Mouse (Mus musculus) forebrain, embryonic 11.5 days (tissue): Measurements from ENCODE around the gene Akap2. TPM values are rescaled to one million over a fixed set of nuclear protein-coding genes. Genes with fewer than 3 reads are reported as not detected.

ENCODE experiments used
- ATAC-seq: fragments of 200-750 bp; cut with Nextera tagmentation; replicated peaks from 2 replicates; pipeline ENCODE4 v1.8.0; 2017; ENCODE audit warnings: moderate TSS enrichment; ENCODE audit not compliant: low FRiP score
- DNase-seq: peaks from one replicate; pipeline ENCODE4 v3.0.0-alpha.2; 2017; ENCODE audit warnings: low spot score
- H3K27ac ChIP-seq: fragments of 300-500 bp; sonication (generic); 2 replicates; pipeline ENCODE4 v1.5.1; 2014; ENCODE audit warnings: low read depth, low read length
- H3K27me3 ChIP-seq: fragments of 300-500 bp; sonication (generic); 2 replicates; pipeline ENCODE4 v1.6.1; 2014; ENCODE audit warnings: mild to moderate bottlenecking, low read length, mixed read lengths; ENCODE audit not compliant: control insufficient read depth, insufficient read depth
- H3K36me3 ChIP-seq: fragments of 300-500 bp; sonication (generic); 2 replicates; pipeline ENCODE4 v1.6.1; 2014; ENCODE audit warnings: mild to moderate bottlenecking, low read length, moderate library complexity, mixed read lengths; ENCODE audit not compliant: control insufficient read depth, insufficient read depth
- H3K4me1 ChIP-seq: fragments of 300-500 bp; sonication (generic); replicated peaks from 2 replicates; pipeline ENCODE4 v1.6.1; 2014; ENCODE audit warnings: low read length, mixed read lengths; ENCODE audit not compliant: control insufficient read depth, insufficient read depth
- H3K4me2 ChIP-seq: fragments of 300-500 bp; sonication (generic); 2 replicates; pipeline ENCODE4 v1.6.1; 2014; ENCODE audit warnings: low read depth, mild to moderate bottlenecking, low read length, moderate library complexity, mixed read lengths; ENCODE audit not compliant: severe bottlenecking
- H3K4me3 ChIP-seq: fragments of 300-500 bp; sonication (generic); 2 replicates; pipeline ENCODE4 v1.5.1; 2014; ENCODE audit warnings: low read depth, low read length
- H3K9ac ChIP-seq: fragments of 300-500 bp; sonication (generic); 2 replicates; pipeline ENCODE4 v1.6.1; 2014; ENCODE audit warnings: low read length
- H3K9me3 ChIP-seq: fragments of 300-500 bp; sonication (generic); 2 replicates; pipeline ENCODE4 v1.6.1; 2016; ENCODE audit warnings: low read length, mixed read lengths; ENCODE audit not compliant: control insufficient read depth
- WGBS: fragments of 180-500 bp; shearing (Covaris S2); extraction: QIAGEN DNeasy Blood & Tissue Kit; methylation state at CpG from one replicate; pipeline ENCODE4 v1.1.7; 2014; 5-methylcytosine and 5-hydroxymethylcytosine counted together
- polyA plus RNA-seq: library from polyadenylated mRNA; unstranded; fragments of >200 nt; fragmentation: Nextera tagmentation; extraction: Ambion mirVana; gene quantifications from 2 replicates; pipeline ENCODE4 v1.2.1, GENCODE M21; 2014

Akap2 gene
- polyA plus RNA-seq, 1 experiment from 2014 or later: 15.5 TPM

DNA sequence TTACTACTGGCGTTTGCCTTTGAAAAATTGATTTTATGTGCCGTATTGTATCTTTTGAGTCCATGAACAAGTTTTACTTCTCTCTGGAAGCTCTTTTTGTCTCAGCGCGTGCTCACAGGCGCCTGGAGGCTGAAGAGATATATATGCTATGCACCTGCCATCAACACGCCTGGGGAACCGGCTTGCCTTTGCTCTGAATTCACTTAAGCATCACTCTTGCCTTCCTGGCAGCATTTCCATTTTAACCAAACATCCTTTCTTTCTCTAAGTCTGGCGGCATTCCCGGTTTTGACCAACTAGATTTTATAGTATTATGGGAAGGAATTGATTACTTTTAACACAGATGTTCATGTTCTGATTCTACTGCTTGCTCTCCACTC lies 65.9 kb downstream of the Akap2 start:
- no peak overlapping the region for H3K27ac ChIP-seq
- ATAC-seq: no peak
- no peak overlapping the region; the same call in 1 of the 2 replicates for H3K4me3 ChIP-seq
- H3K9me3 ChIP-seq: no peaks in the 10 kb centered on the region
- H3K4me1 ChIP-seq: peaks cover 11% of the 10 kb centered on the region; the same call in 1 of the 2 replicates
- peak overlapping the region; percentile 16; the same call in 1 of the 2 replicates for H3K9ac ChIP-seq
- H3K27me3 ChIP-seq: peaks cover 17% of the 10 kb centered on the region
- no peaks in the 10 kb centered on the region for H3K36me3 ChIP-seq
- H3K4me2 ChIP-seq: peak overlapping the region; percentile 77; the same call in 1 of the 2 replicates
- 39% methylated on average over 9 of the region's 9 CpGs for WGBS
- DNase-seq: no peak

DNA sequence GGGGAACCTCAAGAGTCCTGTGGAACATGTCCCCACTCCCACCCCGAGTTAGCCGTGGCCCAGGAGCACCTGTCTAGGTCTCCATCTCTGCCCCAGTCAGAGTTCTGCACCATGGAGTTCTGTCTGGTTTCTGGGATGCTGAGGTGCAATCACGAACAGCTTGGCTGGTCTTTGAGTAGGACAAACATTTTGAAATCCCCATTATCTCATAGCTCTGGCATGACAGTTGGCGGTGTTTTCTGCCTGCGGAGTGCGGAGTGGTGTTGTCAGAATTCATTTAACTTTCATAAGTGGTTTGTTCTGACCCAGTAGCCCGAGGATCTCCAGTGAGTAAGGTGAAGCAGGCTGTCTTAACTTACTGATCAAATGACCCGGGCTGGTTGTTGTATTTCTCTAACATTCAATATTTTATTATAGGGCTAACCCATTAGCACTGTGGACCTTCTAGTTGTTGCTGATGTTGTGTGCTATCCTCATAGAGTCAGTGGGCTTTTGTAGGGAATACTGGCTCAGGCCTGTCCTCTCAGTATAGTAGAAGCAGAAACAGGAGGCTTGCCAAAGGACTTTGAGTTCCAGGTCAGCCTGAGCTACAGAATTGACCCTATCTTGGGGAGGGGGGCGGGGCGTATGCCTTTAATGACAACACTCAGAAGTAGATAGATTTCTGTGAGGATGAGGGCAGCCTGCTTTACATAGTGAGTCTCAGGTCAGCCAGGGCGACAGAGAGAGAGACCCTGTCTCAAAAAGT lies 66.6 kb downstream of the Akap2 start:
- no peak overlapping the region for H3K4me3 ChIP-seq

DNA sequence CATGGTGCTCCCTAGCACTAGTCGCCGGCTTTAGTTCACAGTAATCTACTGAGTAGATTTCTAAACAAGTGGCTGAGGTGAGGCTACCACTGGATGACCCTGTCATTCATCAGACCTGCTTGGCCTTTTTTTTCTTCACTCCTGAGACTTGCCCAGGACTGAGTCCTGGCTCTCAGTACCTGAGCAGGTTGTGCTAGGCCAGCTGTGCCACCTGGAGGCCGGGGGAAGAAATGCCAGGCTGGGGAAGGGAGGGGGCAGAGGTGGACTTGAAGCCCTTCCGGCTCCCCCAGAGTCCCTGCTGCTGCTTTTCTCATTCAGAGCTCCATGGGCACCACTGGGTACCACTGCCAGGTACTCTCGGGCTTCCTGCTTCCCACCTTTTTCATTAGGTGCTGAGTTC lies 71.3 kb downstream of the Akap2 start:
- ATAC-seq (no peak), DNase-seq (no peak)
- Histone ChIP-seq H3K9me3 (no peaks in the 10 kb centered on the region), H3K4me3 (no peak overlapping the region), H3K9ac (no peak overlapping the region), H3K27ac (no peak overlapping the region), H3K27me3 (peaks cover 4% of the 10 kb centered on the region), H3K4me1 (no peaks in the 10 kb centered on the region), H3K4me2 (no peak overlapping the region), H3K36me3 (no peaks in the 10 kb centered on the region)
- 54% methylated on average over 5 of the region's 5 CpGs for WGBS

More for the DNA sequence above, 66.6 kb downstream of the Akap2 start:
- Histone ChIP-seq H3K4me1 (peaks cover 11% of the 10 kb centered on the region; the same call in 1 of the 2 replicates), H3K27ac (no peak overlapping the region), H3K27me3 (peaks cover 17% of the 10 kb centered on the region), H3K4me2 (no peak overlapping the region), H3K36me3 (no peaks in the 10 kb centered on the region), H3K9ac (no peak overlapping the region), H3K9me3 (no peaks in the 10 kb centered on the region)
- 79% methylated on average over 11 of the region's 11 CpGs for WGBS
- ATAC-seq (no peak), DNase-seq (no peak)

DNA sequence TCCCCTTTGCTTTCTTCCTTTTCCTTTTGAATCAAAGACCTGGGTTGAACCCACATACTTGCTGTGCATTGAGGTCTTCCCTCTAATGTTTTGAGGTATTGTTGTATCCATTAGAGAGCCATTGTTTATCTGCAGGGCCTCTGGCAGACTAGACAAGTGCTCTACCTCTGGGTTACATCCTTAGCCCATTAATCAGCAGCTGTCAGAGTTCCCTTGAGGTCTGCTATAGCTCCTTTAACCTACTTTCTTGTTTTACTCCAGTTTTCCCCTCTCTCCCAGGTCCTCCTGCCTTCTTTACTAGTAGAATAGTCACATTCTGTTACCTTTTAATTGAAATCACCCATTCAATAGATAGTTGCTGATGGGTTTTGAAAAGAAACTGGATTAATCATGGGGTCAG lies 71.7 kb downstream of the Akap2 start:
- Histone ChIP-seq H3K27ac (no peak overlapping the region), H3K9ac (no peak overlapping the region)

DNA sequence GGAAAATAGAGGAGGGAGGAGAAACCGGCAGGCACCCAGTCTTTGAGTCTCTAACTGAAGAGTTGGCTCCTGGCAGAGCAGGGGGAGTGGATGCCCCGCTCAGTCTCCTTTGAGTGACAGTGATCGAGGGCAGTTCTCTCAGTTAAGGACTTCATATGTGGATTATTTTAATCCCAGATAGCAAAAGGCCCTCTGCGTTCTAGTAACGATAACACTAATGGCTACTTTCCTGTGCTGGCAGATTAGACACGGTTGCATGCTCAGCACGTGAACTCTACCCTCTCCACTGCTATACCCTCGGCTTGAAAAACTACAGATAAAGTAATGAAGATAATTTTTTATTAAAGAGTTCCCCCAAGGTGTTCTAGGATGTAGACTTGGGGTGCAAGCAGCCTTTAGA lies 76.5 kb downstream of the Akap2 start:
- DNase-seq (no peak), ATAC-seq (no peak)
- Histone ChIP-seq H3K4me2 (no peak overlapping the region), H3K4me1 (no peaks in the 10 kb centered on the region; the same call in 1 of the 2 replicates), H3K9me3 (no peaks in the 10 kb centered on the region), H3K27ac (no peak overlapping the region), H3K36me3 (no peaks in the 10 kb centered on the region), H3K4me3 (no peak overlapping the region), H3K9ac (no peak overlapping the region), H3K27me3 (no peaks in the 10 kb centered on the region)
- WGBS: 73% methylated on average over 8 of the region's 8 CpGs

More for the DNA sequence above, 71.7 kb downstream of the Akap2 start:
- no peak overlapping the region for H3K4me3 ChIP-seq
- H3K27me3 ChIP-seq: no peaks in the 10 kb centered on the region; the same call in 1 of the 2 replicates
- no peaks in the 10 kb centered on the region for H3K9me3 ChIP-seq
- DNase-seq (no peak), ATAC-seq (no peak)
- no peaks in the 10 kb centered on the region for H3K36me3 ChIP-seq
- H3K4me2 ChIP-seq: no peak overlapping the region
- no peaks in the 10 kb centered on the region for H3K4me1 ChIP-seq

DNA sequence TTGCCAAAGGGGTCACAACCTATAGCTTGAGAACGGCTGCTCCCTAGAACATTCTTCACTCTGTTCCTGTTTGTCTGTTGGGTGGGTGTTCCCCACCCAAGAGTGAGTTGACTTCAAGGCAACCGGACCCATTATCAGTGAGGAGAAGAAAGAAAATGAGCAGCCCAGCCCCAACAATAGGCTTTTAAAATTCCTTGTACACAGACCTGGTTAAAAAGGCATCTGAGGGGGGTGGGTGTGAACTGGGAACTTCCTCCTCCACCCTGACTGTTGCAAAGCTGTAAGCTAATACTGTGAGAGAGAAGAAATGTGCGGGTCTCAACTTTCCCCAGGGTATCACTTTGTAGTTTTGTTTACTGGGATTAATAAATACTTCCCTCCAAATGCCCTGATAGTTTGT lies 77.1 kb downstream of the Akap2 start:
- Histone ChIP-seq H3K27me3 (no peaks in the 10 kb centered on the region), H3K4me2 (no peak overlapping the region), H3K9me3 (no peaks in the 10 kb centered on the region), H3K4me3 (no peak overlapping the region), H3K9ac (no peak overlapping the region), H3K4me1 (no peaks in the 10 kb centered on the region; the same call in 1 of the 2 replicates), H3K36me3 (no peaks in the 10 kb centered on the region), H3K27ac (no peak overlapping the region)
- no peak for ATAC-seq
- WGBS: 39% methylated on average over 3 of the region's 3 CpGs
- no peak for DNase-seq

DNA sequence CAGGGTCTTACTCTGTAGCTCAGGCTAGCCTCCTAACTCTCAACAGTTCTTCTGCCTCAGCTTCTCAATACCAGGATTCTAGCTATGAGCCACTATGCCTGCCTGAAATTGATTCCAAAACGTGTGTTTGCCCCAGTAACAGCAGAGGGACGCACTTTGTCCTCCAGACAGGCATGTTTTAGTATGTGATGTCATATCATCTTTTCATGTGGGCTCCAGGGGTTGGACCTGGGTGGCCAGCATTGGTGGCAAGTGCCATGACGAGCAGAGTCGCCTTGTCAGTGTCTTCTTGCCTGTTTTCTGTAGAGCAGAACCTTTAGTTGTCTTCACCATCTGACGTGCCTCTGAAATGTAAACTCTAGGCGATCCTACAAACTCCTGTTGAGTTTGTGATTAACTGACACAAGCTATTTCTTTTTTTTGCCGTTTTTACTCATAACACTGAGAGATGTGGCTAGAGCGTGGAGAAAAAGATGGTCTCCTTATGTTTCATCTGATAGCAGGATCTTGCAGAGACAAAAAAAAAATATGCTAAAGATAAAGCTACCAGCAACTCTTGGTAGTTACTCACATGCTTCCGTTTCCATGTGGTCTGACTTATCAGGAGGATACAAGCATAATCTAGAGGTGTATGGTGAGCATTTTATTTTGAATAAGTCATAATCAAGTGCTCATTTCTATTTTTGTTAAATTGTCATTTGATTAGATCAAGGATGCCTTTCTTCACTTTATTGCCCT lies 80.3 kb downstream of the Akap2 start:
- 81% methylated on average over 9 of the region's 9 CpGs for WGBS
- H3K27ac ChIP-seq: no peak overlapping the region

DNA sequence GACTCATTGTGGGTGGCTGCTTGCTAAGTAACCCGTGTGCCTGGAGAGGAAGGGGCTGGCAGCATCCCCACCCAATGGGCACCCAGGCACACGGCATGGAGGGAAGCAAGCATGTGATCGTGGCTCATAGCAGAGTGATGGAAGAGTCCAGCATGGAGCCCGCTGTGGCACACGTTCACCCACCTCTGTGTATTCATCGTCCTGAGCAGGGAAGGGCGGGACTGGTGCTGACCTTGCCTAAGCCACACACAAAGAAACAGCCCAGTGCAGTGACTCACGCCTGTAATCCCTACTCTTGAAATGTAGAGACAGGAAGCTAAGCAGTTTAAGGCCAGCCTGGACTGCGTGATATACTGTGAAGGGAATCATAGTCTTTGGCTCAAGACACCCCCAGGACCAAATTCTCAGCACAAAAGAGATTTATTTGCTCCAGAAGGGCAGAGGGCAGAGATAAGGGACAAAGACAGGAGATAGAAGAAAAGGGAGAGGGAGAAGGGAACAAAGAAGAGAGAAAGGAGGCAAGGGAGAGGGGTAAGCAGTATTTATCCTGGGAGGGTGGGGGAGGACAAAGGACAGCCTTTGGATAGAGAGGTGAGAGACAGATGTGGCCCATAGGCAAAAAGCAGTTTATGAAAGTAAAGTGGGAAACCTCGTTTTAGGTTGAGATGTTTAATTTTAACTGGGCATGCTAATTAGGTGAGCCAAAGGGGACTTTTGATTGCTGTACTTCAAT lies 81.0 kb downstream of the Akap2 start:
- no peaks in the 10 kb centered on the region for H3K36me3 ChIP-seq
- no peak overlapping the region for H3K27ac ChIP-seq
- no peak for DNase-seq
- no peaks in the 10 kb centered on the region for H3K9me3 ChIP-seq
- no peak overlapping the region for H3K4me3 ChIP-seq
- H3K9ac ChIP-seq: peak overlapping the region; percentile 7; the same call in 1 of the 2 replicates
- H3K4me1 ChIP-seq: no peaks in the 10 kb centered on the region; the same call in 1 of the 2 replicates
- no peaks in the 10 kb centered on the region for H3K27me3 ChIP-seq
- peak; percentile 67 for ATAC-seq
- 15% methylated on average over 10 of the region's 10 CpGs for WGBS
- no peak overlapping the region for H3K4me2 ChIP-seq

More for the DNA sequence above, 80.3 kb downstream of the Akap2 start:
- Histone ChIP-seq H3K4me1 (no peaks in the 10 kb centered on the region; the same call in 1 of the 2 replicates), H3K4me3 (no peak overlapping the region), H3K4me2 (no peak overlapping the region), H3K9ac (no peak overlapping the region), H3K27me3 (no peaks in the 10 kb centered on the region), H3K36me3 (no peaks in the 10 kb centered on the region), H3K9me3 (no peaks in the 10 kb centered on the region)
- ATAC-seq: no peak
- no peak for DNase-seq
